Mouse (Mus musculus): ENCODE data around the gene Reln. TPM values are rescaled to one million over a fixed set of nuclear protein-coding genes. Genes with fewer than 3 reads are reported as not detected.
A peak's percentile ranks its signal among the peaks of the same experiment; 100 is the strongest.

Gene Reln
- polyA plus RNA-seq, 1 experiment from 2014 or later: 2.1 TPM

- no peaks in the 10 kb centered on the region for H3K27me3 ChIP-seq (replicated peaks; ENCODE audit: low read depth, poor library complexity, severe bottlenecking)
- DNase-seq (ENCODE audit: low spot score): no peak
- no peaks in the 10 kb centered on the region for H3K36me3 ChIP-seq (replicated peaks)
- H3K4me3 ChIP-seq: no peak overlapping the region
- H3K9me3 ChIP-seq: no peaks in the 10 kb centered on the region
- H3K4me1 ChIP-seq: no peaks in the 10 kb centered on the region
- H3K27ac ChIP-seq (replicated peaks): no peak overlapping the region
- 86% methylated on average over 3 of the region's 3 CpGs for WGBS
These were observed 90.6 kb downstream of the Reln start for GRCm38 (mm10) chr5:22253910-22254309.

DNA sequence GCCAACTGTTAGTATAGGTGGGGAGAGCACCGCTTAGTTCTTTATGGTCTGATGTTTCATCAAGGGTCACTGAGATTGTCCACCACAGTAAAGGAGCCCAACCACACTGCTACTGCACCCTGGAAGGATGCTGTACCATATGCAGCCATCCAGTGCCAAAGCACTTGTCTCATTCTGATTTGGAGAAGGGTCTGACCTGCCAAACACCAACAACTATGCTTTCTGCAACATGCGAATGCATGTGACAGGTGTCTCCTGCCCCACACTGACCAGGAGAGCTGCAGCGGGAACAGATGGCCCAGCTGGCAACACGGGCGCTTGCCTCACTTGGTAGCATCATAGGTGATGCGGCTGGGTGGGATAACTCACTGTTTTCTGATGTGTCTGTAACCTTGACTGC lies 91.2 kb downstream of the Reln start:
- Histone ChIP-seq H3K9me3 (no peaks in the 10 kb centered on the region), H3K27ac (replicated peaks) (no peak overlapping the region), H3K4me1 (no peaks in the 10 kb centered on the region), H3K27me3 (replicated peaks; ENCODE audit: low read depth, poor library complexity, severe bottlenecking) (no peaks in the 10 kb centered on the region), H3K4me3 (no peak overlapping the region), H3K36me3 (replicated peaks) (no peaks in the 10 kb centered on the region)
- DNase-seq (ENCODE audit: low spot score): no peak
- WGBS: 94% methylated on average over 6 of the region's 6 CpGs

GRCm38 (mm10) chr5:22247850-22248249 lies 96.7 kb downstream of the Reln start:
- Histone ChIP-seq H3K36me3 (replicated peaks) (no peaks in the 10 kb centered on the region), H3K27me3 (replicated peaks; ENCODE audit: low read depth, poor library complexity, severe bottlenecking) (no peaks in the 10 kb centered on the region), H3K27ac (replicated peaks) (no peak overlapping the region), H3K9me3 (no peaks in the 10 kb centered on the region), H3K4me3 (no peak overlapping the region), H3K4me1 (no peaks in the 10 kb centered on the region)
- 77% methylated on average over 6 of the region's 6 CpGs for WGBS
- no peak for DNase-seq (ENCODE audit: low spot score)

DNA sequence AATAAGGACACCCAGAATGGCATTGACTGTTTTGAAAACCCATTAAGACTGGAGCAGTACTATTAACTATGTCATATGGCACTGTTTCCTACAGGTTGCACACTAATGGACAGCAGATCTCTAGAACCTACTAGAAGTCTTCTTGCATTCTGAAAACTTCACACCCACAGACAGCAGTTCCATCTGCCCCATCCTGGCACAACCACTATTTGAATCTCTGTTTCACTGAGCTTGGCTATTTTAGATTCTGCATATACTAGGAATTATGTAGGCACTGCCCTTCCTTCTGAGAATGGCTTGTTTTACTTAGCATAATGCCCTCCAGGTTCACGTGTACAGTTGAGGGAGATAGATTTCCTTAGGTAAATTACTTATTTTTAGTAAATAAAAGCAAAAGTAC lies 99.4 kb downstream of the Reln start:
- no peak overlapping the region for H3K27ac ChIP-seq (replicated peaks)
- WGBS: 91% methylated on average over 1 of the region's 1 CpGs
- H3K27me3 ChIP-seq (replicated peaks; ENCODE audit: low read depth, poor library complexity, severe bottlenecking): no peaks in the 10 kb centered on the region
- H3K9me3 ChIP-seq: no peaks in the 10 kb centered on the region
- DNase-seq (ENCODE audit: low spot score): no peak
- no peak overlapping the region for H3K4me3 ChIP-seq
- no peaks in the 10 kb centered on the region for H3K4me1 ChIP-seq
- H3K36me3 ChIP-seq (replicated peaks): no peaks in the 10 kb centered on the region

- no peaks in the 10 kb centered on the region for H3K4me1 ChIP-seq
- DNase-seq (ENCODE audit: low spot score): no peak
- H3K36me3 ChIP-seq (replicated peaks): no peaks in the 10 kb centered on the region
- H3K27ac ChIP-seq (replicated peaks): no peak overlapping the region
- H3K27me3 ChIP-seq (replicated peaks; ENCODE audit: low read depth, poor library complexity, severe bottlenecking): no peaks in the 10 kb centered on the region
- WGBS: 84% methylated on average over 2 of the region's 2 CpGs
- no peaks in the 10 kb centered on the region for H3K9me3 ChIP-seq
- no peak overlapping the region for H3K4me3 ChIP-seq
These were observed 101.0 kb downstream of the Reln start for GRCm38 (mm10) chr5:22243538-22243937.

DNA sequence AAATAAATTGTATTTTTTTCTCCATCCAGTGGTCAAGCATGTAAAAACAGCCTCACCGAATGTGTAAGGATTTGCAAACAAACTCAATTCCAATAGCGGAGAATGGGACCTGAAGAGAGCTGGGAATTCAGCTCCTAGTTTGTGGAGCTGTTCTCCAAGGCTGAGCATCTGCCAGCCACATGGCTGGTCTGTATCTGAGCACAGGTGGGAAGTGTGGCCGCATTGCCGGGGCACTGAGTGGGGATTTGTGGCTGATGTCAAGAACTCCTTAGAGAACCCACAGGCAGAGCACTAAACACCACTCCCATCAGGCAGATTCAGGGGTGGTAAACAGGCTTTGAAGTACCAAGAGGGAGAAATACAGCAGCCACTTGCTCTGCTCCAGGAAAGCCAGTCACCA lies 102.9 kb downstream of the Reln start:
- no peaks in the 10 kb centered on the region for H3K9me3 ChIP-seq
- H3K27ac ChIP-seq (replicated peaks): no peak overlapping the region
- no peaks in the 10 kb centered on the region for H3K4me1 ChIP-seq
- no peak for DNase-seq (ENCODE audit: low spot score)
- no peak overlapping the region for H3K4me3 ChIP-seq
- no peaks in the 10 kb centered on the region for H3K36me3 ChIP-seq (replicated peaks)
- WGBS: 75% methylated on average over 4 of the region's 4 CpGs
- H3K27me3 ChIP-seq (replicated peaks; ENCODE audit: low read depth, poor library complexity, severe bottlenecking): no peaks in the 10 kb centered on the region

GRCm38 (mm10) chr5:22236801-22237200 lies 107.7 kb downstream of the Reln start:
- H3K36me3 ChIP-seq (replicated peaks): no peaks in the 10 kb centered on the region
- 66% methylated on average over 6 of the region's 6 CpGs for whole genome bisulfite sequencing
- H3K4me1 ChIP-seq: no peaks in the 10 kb centered on the region
- no peak overlapping the region for H3K4me3 ChIP-seq
- H3K27ac ChIP-seq (replicated peaks): no peak overlapping the region
- no peaks in the 10 kb centered on the region for H3K27me3 ChIP-seq (replicated peaks; ENCODE audit: low read depth, poor library complexity, severe bottlenecking)
- DNase-seq (ENCODE audit: low spot score): peak; percentile 38
- no peaks in the 10 kb centered on the region for H3K9me3 ChIP-seq

DNA sequence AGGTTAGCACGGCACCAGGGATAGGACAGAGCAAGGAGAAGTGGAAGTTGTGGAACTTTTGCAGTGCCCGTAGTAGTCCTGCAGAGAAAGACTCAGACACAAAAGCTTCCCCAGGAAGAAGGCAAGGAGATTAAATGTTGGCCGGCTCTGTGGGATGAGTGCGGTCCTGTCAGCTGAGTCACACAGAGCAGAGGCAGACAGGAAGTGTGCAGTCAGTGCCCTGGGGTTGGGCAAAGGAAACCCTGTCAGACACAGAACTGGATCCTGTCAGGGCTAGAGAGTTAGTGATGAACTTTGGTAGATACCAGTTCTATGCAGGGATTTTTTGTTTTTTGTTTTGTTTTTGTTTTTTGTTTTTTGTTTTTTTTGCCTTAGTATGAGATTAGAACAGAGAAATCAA lies 120.0 kb downstream of the Reln start:
- Histone ChIP-seq H3K9me3 (no peaks in the 10 kb centered on the region), H3K4me3 (no peak overlapping the region), H3K36me3 (replicated peaks) (no peaks in the 10 kb centered on the region), H3K27me3 (replicated peaks; ENCODE audit: low read depth, poor library complexity, severe bottlenecking) (no peaks in the 10 kb centered on the region), H3K27ac (replicated peaks) (no peak overlapping the region), H3K4me1 (no peaks in the 10 kb centered on the region)
- no peak for DNase-seq (ENCODE audit: low spot score)
- WGBS: 74% methylated on average over 4 of the region's 4 CpGs

DNA sequence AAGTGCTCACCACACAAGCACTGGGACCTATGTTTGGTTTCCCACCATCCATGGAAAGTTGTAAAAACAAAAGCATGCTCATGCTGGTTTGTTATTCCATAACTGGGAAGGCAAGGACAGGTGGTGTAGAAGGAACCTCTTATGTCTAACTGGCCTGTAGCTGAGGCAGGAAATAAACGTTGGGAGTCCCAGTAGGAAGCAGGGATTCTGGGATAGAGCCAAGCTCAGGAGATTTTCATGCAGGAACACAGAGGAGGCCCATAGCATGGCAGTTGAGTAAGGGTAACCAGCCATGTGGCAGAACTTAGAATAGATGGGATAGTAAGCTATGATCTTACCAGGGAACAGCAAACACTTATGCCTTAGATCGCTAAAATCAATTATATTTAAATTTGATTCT lies 120.6 kb downstream of the Reln start:
- Histone ChIP-seq H3K27ac (replicated peaks) (no peak overlapping the region), H3K27me3 (replicated peaks; ENCODE audit: low read depth, poor library complexity, severe bottlenecking) (no peaks in the 10 kb centered on the region), H3K4me1 (no peaks in the 10 kb centered on the region), H3K4me3 (no peak overlapping the region), H3K9me3 (no peaks in the 10 kb centered on the region), H3K36me3 (replicated peaks) (no peaks in the 10 kb centered on the region)
- 84% methylated on average over 2 of the region's 2 CpGs for WGBS
- no peak for DNase-seq (ENCODE audit: low spot score)

- Histone ChIP-seq H3K27me3 (replicated peaks; ENCODE audit: low read depth, poor library complexity, severe bottlenecking) (no peaks in the 10 kb centered on the region), H3K4me3 (no peak overlapping the region), H3K9me3 (no peaks in the 10 kb centered on the region), H3K27ac (replicated peaks) (no peak overlapping the region), H3K36me3 (replicated peaks) (no peaks in the 10 kb centered on the region), H3K4me1 (peaks cover 3% of the 10 kb centered on the region; the same call in 1 of the 2 replicates)
- no peak for DNase-seq (ENCODE audit: low spot score)
- 73% methylated on average over 8 of the region's 8 CpGs for WGBS
These were observed 136.0 kb downstream of the Reln start for GRCm38 (mm10) chr5:22208311-22209021.

- 90% methylated on average over 2 of the region's 2 CpGs for WGBS
These were observed 146.6 kb downstream of the Reln start for GRCm38 (mm10) chr5:22197926-22198325.

DNA sequence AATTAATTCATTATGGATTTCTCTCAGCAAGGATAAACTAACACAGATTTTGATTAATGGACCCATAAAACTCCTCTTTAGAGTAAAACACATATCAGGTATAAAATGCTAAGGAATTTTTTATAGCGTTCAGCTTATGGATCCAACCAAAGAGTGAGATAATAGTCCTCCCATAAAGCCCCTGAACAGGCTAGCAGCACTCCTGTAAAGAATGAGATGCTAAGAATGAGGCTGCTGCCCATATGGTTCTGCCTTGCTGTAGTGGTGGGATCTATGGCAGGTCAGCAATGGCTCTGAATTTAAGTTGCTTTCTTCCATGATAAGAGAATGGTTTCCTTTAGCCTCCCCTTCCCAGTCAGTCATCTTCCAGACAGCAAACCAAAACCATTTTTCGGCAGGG lies 147.6 kb downstream of the Reln start:
- no peak overlapping the region for H3K4me3 ChIP-seq
- no peaks in the 10 kb centered on the region for H3K36me3 ChIP-seq (replicated peaks)
- no peaks in the 10 kb centered on the region for H3K27me3 ChIP-seq (replicated peaks; ENCODE audit: low read depth, poor library complexity, severe bottlenecking)
- H3K9me3 ChIP-seq: no peaks in the 10 kb centered on the region
- H3K27ac ChIP-seq (replicated peaks): no peak overlapping the region
- no peaks in the 10 kb centered on the region for H3K4me1 ChIP-seq
- WGBS: 91% methylated on average over 2 of the region's 2 CpGs
- no peak for DNase-seq (ENCODE audit: low spot score)

More at GRCm38 (mm10) chr5:22197926-22198325, 146.6 kb downstream of the Reln start:
- no peak for DNase-seq (ENCODE audit: low spot score)
- H3K9me3 ChIP-seq: no peaks in the 10 kb centered on the region
- no peak overlapping the region for H3K27ac ChIP-seq (replicated peaks)
- H3K36me3 ChIP-seq (replicated peaks): no peaks in the 10 kb centered on the region
- H3K27me3 ChIP-seq (replicated peaks; ENCODE audit: low read depth, poor library complexity, severe bottlenecking): no peaks in the 10 kb centered on the region
- no peaks in the 10 kb centered on the region for H3K4me1 ChIP-seq
- no peak overlapping the region for H3K4me3 ChIP-seq

DNA sequence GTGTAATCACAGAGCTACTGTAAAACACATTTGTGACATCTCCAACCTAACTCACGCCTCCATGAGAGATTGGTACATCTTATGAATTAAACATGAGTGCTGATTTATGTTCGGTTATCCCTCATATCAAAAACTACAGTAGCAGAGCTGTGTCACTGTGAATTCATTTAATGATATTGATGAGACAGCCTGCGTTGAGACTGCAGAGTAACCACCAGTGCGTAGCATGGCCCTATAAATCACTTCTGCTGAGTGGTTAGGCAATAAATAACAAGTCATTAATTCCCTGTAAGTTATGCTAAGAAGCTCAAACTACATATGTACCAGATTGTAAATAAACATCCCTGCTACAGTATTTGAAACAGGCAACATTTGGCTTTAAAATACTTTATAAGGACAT lies 148.0 kb downstream of the Reln start:
- WGBS: 88% methylated on average over 4 of the region's 4 CpGs
- H3K36me3 ChIP-seq (replicated peaks): no peaks in the 10 kb centered on the region
- no peak for DNase-seq (ENCODE audit: low spot score)
- H3K27me3 ChIP-seq (replicated peaks; ENCODE audit: low read depth, poor library complexity, severe bottlenecking): no peaks in the 10 kb centered on the region
- H3K4me1 ChIP-seq: no peaks in the 10 kb centered on the region
- H3K27ac ChIP-seq (replicated peaks): no peak overlapping the region
- no peak overlapping the region for H3K4me3 ChIP-seq
- no peaks in the 10 kb centered on the region for H3K9me3 ChIP-seq

Data from embryonic facial prominence, embryonic 10.5 days (tissue).